Mouse (Mus musculus) embryo, embryonic 11.5 days (tissue): ENCODE measurements around the gene Map4k5.
A peak's percentile ranks its signal among the peaks of the same experiment; 100 is the strongest.

ENCODE experiments used
- DNase-seq: peaks from one replicate; pipeline ENCODE4 v3.0.0-alpha.2; 2012; ENCODE audit warnings: low read depth, low spot score

The Map4k5 gene

DNA sequence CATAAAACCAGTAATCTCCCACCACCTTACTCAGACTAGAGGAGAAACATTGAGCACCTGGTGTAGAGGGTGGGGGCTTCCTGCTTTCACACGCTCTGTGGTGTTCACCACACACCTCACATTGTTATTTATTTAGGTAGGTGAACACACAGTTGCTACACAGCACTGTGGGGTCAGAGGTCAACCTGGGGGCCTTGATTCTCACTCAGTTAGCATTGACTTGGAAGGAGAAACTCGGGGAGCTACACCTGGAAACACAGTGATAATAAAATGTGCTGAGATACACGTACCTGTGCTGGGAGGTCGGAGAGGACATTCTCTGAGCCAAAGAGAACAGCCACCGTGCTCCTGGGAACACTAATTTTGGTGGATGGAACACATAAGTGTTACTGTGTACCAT is 104.6 kb downstream of the Map4k5 start:
- DNase-seq: no peak

- DNase-seq: no peak
Measured at GRCm38 (mm10) chr12:69785471-69785870, 107.5 kb downstream of the Map4k5 start.

DNA sequence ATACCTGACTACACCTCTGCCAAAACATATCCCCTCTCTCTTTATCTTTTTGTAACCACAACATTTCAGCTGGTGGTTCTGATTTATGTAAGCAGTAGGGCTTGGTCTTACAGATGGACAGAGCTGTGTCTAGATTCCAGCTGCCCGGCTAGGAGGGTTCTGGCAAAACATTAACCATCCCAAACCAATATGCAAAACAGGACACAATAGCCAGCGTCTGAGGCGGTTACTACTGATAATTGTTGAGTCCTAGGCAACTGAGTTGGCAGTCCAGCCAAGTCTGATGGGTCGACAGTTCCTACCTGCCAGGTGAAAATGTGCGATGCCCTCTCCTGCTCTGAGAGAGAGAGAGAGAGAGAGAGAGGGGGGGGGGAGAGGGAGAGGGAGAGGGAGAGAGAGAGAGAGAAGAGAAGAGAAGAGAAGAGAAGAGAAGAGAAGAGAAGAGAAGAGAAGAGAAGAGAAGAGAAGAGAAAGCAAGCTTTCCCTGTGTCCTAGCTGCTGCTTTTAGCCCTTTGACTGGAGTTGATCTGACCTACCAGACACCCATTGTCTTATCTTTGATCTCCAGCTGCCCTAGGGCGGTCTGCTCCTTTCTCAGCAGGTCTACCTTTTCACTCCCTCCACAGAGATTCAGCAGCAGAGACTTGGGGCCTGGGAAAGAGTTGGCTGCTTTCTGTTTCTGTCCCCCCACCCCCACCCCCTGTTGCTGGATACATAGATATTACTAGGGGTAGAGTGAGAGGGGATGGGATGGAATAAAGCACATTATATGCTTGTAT is 109.6 kb downstream of the Map4k5 start:
- no peak for DNase-seq

DNA sequence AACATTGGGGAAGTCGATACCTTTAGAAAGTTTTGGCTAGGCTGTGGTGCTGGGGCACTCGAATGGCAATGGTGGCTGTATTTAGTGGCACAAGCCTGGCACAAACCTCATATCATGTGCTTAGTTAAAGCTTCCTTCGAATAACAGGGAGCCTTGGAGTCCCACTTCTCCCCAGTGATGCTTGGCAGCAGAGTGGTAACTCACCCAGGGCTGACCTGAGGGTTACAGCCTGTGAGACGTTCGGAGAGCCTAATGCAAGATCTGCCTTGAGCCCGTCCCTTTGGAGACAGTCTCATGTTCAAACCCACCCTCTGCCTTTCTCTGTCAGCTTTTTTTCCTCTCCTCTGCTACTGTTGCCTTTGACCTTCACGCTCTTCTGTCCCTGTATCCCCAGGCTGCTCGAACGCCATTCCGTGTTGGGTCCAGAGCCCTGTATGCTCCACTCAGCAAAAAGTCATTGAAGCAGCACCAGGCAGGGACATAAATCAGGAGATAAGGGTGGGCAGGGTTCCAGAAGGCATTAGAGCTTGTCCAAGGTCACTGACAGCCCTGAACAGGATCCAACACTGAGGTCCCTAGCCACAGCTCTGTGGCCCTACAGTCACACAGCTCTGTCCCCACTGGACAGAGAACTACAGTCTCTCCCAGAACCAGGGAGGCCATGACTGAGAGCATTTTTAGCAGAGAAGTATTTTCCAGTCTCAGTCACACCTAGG is 110.9 kb downstream of the Map4k5 start:
- DNase-seq: no peak

DNA sequence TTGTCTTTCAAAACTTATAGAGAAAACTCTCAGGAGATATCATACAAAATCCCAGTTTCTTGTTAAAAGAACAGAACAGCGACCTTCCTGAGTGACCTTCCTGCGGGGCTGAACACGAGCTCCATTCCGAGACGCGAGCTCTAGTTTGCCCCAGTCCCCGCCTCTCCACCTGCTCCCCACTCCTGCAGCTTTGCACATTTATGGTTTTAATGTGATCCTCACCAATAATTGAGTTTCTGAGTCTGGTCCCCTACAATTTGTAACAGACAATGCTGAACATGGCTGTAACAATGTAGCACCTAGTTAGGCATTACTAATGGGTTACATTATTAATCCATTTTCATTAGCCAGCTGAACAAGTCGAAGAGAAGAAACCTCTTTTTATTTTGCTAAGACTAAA is 111.5 kb downstream of the Map4k5 start:
- DNase-seq: no peak

GRCm38 (mm10) chr12:69777957-69778356 is 115.0 kb downstream of the Map4k5 start:
- no peak for DNase-seq

DNA sequence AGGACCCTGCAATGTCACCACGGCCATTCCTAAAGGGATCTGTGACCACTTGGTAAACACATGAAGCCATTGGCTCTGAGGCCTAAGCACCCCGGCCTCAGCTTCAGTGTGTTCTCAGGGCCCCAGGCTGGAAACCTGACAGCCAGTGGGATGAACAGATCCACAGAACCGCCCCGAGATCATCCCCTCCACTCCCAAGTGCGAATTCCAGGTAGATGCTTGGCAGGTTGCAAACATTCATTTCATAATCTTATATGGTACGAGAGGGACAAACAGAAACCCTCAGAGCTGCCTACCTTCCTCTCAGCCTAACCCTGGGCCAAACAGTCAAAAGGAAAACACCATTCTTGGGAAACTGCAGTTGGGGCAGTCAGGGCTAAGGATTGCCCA is 115.7 kb downstream of the Map4k5 start:
- DNase-seq: no peak

DNA sequence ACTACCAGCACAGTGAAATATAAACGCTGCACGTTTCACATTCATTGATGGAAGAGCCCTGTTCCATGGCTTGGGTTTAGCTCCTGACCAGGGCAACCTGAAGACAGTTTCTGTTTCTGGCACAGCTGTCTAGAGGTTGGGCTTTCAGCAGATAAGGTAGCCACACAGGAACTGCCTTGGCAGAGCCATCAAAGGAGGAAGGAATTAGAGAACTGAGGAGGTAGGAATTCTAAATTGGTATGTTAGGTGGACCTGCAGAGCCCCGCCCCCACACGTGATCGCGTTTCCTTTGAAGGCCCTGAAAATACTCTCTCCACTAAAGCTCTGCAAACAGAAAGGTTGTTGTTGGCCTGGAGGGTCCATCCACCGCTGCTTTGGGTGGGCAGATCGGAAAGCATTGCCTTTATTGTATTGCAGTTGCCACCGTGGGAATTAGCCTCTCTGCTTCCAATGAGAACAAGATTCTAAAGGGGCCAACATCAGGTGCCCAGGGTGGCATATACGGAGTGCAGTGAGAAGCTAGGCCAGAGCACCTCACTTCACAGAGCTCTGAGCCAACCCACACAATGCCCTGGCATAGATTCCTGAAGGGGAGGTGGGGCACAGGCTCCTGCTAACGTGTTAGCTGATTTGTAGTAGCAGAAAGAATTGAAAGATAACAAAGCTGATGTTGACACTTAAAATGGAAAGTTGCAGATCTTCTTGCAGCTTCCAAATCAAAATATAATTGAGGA is 116.2 kb downstream of the Map4k5 start:
- DNase-seq: no peak

- no peak for DNase-seq
Measured at GRCm38 (mm10) chr12:69768841-69769240, 124.2 kb downstream of the Map4k5 start.

DNA sequence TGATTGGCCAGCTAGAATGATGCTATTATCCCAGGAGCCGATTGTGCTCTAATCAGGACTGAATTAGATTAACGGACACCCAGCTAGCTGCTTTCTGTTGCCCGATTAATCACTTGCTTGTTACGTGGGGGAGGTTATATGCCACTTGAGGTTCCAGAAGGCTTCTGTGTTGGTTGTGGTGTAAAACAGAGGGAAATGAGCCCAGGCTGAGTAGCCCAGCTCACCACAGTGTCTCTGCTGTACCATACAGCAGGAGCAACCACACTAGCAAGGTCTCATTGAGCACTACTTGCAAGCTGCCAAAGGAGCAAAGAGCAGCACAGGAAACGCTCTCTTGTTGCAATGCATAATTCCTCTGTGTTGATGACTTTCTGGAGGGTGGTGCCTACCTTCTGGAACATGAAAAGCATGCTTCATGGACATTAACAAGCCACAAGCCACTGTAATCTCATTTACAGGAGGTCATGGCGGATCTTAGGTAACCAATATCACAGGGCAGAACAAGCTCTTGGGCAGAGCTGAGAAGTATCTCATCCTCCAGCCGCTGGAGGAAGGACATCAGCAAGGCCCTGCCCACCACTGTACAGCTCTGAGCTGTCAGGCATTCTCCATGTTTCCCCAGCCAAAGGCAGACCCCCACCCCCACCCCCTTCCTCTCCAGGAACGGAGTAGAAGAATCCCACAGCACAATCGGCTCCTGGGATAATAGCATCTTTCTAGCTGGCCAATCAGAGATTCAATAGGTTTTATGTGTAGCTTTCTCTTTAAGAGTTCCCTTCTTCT is 125.3 kb downstream of the Map4k5 start:
- DNase-seq: no peak

DNA sequence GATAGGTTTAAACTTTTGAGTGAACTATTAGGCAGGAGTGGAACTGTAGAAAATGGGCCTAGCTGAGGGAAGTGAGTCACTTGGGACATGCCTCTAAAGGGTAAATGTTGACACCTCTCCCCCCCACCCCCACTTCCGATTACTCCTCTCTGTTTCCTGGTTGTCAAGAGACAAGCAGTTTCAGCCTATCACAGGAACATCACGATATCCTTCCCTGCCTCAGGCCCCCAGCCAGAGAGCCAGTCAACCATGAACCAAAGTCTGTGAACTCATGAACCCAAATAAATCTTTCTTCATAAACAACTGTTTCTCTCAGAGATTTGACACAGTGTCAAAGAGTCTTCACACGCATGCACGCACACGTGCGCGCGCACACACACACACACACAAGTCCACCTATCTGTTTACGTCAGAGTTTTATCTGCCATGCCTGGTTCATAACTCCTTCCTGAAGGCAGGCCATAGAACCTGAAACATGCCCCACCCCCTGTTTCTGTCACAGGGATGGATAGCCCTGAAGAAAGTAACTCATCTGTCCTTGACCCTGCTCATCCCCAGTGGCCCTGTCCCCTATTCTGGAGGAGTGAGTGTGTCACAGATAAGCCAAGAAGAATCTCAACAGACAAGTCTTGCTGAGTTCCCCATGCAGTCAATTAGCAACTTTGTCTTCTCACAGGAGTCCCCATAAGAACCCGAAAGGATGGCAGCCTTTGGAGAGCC is 126.7 kb downstream of the Map4k5 start:
- no peak for DNase-seq

DNA sequence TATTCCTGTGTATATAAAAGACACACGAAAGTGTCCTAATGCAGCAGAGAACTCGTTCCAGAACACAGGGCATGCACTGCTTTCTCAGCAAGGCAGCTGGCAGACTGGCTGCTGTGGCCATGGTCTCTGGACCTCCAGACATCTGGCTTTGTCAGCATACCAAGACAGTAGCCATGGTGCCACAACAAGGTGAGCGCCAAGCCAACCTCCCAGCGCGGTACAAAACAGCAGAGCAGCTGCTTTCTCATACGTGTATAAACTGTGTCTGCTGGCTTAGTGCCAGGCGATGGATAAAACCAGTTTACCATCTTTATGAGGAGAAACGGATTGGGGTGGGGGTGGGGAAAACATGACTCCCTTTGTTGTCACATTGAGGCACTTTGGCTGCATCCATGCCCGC is 127.5 kb downstream of the Map4k5 start:
- no peak for DNase-seq

DNA sequence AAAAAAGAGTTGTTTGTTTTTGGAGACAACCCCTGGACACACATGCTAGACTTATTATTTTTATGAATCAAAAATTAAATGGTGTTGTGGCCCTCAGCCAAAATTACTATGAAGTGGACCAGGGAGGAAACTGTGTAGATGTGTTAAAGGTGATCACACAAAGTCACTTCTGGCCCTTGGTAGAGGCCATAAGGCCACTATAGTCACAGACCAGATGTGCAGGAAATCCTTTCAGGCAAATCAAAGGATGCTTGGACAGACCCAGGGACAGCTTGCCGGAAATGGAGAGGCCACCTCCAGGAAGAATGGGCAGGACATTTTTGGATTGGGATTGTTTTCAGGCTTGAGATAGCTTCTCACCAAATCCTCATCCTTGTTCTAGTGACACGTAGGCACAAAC is 131.4 kb downstream of the Map4k5 start:
- no peak for DNase-seq

GRCm38 (mm10) chr12:69760743-69761406 is 132.1 kb downstream of the Map4k5 start:
- DNase-seq: no peak

DNA sequence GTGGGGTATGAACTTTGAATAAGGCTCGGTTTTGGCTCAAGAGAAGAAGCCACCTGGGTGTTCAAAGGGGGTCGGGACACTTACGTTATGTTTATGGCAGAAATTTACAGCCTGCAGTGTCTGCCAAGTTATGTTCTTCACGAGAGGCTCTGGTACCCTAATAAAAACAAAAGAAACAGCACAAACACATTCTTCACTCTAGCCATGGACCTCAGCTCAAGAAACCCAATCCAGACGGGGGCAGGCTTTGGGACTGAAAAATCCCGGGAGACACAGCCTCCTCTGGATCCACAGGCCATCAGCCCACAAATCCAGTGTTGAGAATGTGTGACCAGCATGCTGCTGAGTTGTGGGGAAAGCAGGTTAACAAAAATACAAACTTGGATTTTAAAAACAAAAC is 133.0 kb downstream of the Map4k5 start:
- no peak for DNase-seq

DNA sequence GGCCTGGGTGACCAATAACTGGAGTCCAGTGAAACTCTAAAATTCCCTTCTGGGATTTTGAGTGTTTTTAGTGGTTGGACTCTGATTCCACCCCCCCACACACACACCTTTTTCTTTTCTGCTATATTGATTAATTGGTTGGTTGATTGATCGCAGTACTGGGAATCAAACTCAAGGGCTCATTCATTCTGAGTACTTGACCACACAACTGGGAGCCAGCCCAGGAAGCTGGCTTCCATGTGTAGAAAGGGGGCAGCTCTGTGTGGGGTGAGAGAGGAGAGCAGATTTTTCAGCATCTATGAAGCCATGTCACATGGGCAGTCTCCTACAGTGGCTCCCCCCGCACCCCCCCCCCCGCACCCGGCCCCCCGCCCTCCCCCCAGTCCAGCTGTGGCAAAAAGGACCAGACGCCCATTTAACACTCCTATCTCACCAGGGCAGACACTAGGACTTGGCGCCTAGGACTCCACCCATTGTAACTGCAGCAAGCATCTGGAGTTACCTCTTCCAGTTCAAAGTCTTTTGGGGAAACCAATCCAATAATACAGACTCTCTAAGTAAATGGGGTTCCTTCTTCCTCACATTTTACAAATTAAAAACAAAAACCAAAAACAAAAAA is 133.6 kb downstream of the Map4k5 start:
- no peak for DNase-seq

DNA sequence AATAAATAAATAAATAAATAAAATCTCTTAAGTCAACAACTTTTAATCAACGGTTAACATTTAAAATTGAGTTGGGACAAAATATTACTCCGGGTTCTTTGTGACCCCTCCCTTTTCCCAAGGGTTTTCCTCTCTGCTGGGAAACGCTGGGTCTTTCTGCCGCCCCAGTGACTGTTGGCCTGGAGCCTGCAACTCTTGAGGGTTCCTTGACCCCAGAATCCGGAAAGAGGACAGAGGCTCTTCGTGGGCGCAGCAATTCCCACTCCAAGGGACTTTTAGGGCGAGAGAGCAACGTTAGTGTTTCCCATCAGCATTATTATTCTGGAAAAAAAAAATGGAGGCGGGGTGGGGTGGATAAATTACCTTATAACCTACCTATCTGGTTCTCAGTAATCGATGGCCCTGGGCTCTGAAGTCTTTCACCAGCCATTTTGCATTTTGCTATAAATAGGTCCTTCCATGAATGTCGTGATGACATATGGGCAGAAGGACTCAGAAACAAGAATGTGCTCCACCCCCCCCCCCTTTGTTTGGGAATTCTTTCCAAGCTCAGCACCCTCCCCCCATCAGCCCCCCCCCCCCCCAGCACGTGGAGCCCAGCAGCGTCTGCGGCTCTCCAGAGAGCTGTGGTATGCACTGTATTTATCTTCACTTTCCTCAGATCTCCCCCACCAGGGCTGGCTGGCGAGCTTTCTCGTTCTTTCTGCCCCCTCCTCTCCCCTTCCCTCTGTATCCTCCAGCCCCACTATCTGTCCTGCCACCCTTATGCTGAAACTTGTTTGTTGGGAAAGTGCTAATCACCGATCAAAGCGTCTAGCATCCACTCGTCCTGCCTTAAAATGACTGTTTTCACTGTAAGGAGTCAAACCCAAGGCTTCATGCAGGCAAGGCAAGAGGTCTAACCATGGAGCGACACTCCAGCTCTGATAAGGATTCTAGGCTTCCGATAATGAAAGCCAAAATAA is 134.5 kb downstream of the Map4k5 start:
- peak; percentile 37 for DNase-seq

DNA sequence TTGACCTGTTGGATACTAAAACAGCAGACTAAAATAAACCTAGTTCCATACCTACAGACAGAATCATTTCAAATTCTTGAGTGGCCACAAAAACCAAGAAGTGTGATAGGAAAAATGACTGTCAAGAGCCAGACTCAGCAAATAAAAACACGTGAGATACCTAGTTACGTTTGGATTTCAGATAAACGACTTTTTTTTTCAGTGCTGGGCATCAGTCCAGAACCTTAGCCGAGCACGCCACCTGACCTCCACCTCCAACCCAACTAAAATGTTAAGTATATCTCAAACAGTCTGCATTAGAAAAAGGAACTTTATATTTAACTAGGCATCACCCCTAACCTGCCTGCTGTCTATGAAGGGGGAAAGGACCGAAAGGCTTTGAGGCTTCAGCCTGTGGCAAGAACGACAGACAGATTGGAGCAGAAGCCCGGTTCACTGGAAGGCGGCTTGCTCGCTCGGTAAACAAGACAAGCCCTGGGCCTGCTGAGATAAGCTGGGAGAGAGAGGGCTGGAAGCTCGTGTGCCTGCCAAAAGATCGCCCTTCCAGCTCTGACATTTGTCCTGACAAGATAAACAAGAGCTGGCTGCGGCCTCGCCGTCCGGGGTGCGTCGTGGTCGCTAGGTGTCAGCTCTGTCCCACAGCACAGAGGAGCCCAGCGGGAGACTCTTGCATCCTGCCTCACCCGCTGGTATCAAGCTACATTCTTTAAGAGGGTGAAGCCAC is 135.4 kb downstream of the Map4k5 start:
- peak; percentile 54 for DNase-seq
